Mouse (Mus musculus): Measurements from ENCODE around the gene Tent5c.
"Not testable (repeated sequence)": the region's sequence is repeated elsewhere in the genome, so short reads cannot be mapped to it uniquely, and the experiment has no call there.

Gene Tent5c

DNA sequence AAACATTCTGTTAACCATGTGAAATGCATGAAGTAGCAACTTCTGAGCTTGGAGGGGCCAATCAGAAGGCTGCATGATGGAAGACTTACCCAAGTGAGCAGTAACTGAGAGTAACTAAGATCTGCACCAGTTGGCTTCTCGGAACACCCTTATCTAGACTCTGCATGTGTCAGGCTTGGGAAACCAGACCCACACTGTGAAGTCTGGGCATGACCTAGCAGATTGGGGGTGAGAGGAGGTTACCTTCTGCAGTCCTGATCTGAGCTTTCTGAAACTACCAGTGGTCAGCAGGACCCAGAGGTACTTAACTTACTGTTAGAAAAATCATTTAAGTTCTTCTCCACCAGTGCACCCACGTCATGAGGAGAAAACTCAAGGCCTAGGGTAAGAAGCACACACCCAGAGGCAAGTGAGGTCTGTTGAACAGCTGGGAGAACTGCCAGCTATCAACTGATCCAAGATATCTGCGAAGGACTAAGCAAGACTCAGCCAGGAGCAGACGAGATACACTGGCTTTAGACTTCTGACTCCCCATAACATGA, 50.6 kb downstream of the Tent5c start:
- no peak for DNase-seq

DNA sequence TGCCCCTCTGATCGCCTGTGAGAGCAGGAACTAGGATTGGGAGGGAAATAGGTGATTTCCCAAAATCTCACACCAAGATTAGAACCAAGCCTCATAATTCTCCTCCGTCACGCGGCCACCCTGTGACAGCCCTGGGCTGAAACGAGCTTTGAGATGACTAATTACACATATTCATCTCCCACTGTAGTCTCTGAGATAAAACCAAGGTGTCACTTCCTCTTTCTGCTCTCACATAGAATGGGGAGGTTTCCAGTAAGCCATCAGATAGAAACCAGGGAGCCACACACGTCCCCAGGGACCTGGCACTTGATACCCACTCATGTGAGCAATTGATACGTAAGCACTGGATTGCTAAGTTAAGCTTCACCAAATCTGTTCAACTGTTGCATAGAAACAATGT, 52.4 kb downstream of the Tent5c start:
- DNase-seq, result no peak

DNA sequence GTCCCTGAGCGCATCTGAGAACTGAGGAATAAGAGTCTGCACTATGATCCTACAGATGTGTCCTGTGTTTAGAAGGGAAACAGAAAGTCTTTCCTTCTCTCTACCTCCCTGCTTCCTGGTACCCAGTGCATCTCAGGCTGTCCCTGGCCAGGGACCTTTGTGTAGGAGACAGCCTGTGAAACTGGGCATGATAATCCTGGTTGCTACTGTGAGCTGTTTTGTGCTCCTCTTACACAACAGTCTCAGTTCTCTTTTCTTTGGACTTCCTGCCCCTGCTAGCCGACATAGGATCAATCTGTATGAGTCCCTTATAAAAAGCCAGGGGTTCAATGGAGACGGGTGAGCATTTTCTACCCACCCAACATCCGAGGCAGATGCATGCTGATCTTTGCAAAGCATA, 57.4 kb downstream of the Tent5c start:
- DNase-seq, result no peak

DNA sequence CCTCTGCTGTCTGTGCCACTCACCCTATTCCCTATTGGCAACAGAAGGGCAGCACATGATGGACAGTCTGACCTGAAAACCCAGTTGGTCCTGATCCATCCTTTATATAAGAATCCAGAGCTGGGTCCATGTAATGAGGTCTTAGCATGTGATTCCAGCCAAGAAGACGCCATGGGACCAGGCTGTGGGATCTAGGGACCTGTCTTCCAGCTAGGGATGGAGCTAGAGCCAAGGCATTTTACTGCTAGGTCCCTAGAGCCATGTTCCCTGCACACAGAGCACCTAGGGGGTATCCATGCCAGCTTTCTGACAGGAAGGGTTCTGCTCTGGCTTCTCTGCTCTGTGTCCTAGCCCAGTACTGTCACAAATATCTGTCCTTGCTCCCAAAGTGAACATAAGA, 58.4 kb downstream of the Tent5c start:
- no peak for DNase-seq

DNA sequence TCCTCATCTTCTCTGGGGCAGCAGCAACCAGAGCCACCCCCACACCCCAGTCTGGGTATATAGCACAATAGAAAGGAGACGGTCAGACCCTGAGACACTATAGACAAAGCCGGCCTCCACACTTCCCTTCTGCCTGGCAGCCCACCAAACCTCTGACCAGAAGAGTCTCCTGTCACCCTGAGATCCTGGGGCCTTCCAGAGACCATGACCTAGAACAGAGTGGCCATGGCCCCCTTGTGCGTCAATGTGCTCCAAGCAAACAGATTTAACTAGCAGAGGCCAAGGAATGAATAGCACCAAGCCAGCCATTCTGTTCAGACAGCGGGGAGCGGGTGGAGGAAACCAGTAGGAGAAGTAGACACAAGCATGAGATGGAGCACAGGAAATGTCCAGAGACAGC, 59.0 kb downstream of the Tent5c start:
- DNase-seq, result no peak

DNA sequence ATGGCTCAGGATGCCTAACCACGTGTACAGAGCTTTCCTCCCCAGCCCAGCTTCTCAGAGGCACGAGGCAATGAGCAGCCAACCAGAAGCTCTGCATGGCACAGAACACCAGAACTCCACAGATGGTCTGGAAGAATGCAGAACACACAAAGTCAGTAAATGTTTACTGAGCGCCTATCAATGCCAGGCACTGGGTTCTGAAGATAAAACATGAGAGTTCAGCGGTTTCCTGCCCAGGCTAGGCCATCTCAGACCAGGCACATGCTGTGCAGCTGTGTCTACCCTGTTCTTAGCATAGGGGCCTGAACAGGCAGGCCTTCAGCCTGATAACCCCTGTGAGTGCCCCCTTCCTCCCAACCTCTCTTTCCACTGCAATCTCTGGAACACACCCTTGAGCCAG, 59.5 kb downstream of the Tent5c start:
- no peak for DNase-seq

DNA sequence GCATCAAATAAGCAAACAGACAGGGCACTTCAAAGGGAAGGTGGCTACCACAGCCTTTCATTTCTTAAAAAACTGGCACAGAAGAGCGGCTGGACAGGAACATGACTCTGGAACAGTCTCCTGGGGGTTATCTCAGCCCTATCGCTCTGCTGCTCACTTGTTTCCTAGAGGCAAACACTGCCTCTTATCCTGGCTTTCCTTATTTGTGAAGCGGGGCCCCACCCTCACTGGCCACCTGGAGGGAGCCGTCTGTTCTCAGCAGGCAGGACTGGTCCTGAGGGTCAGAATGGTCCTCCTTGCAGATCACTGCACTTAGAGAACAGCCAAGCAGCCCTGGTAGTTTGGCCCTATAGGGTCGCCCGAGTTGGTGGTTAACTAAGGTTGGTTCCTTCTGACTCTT, 61.6 kb downstream of the Tent5c start:
- DNase-seq, result no peak

DNA sequence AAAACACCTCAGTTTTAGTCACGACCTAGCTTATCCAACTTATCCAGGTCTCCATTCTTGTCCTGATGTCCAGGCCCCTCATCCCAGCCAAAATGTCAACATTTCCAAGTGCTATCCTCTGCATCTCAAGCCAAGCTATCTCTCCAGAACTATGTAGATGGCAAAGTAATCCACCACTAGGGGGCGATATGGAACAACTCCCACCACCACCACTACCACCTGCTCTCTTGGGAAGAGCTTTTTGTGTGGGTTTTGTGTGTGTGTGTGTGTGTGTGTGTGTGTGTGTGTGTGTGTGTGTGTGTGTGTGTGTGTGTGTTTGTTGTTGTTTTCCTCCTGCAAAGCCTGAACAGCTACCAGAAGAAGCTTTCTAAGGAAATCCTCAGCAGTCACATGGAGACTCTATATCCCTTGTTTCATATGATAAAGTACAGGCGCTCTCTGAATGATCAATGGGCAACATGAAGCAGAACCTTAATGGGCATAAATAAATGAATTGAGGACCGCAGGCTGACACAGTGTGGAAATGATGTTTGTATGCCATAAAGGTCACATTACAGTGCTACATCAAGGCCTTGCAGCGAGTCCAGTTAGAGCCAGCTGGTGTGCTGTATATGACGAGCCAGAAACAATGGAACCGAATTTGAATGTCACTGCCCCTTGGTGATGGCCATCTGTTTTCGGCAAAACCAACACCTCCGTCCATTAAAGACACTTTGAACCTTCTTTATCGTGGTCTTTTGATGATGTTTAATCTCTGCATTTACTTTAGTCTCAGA, 66.5 kb downstream of the Tent5c start:
- no peak for DNase-seq

DNA sequence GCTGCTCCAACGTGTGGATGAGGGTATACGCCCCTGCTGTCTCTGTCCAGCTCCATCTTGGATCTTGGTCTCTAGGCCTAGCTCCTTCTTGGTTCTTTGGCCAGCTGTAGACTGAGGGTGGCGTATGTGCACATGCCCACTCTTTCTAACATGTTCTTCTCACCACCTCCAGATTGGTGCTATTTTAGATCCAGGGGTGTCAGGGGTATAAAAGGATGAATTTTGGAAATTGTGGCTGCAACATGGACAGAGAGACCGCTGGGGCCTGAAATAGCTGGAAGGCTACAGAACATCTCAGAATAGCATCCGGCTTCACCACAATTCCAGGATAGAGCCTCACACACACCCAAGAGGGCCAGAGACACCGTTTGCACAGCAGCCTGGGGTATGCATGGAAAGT, 67.8 kb downstream of the Tent5c start:
- no peak for DNase-seq

DNA sequence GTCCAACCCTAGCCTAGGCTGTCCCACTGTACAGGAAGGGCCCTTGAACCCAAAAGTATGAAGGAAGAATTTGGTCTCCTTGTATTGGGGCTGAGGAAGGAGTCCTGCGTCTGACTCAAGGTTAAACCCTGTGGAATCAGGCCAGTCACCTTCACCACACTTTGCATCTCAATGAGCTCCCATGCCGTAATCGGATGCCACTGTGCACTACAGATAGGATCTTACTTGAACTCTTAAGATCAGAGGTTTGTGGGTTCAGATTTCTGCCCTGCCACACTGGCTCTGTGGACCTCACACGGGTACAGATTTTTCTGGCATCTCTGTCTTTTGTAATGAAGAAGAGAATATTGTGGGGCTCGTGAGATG, 68.5 kb downstream of the Tent5c start:
- no peak for DNase-seq

DNA sequence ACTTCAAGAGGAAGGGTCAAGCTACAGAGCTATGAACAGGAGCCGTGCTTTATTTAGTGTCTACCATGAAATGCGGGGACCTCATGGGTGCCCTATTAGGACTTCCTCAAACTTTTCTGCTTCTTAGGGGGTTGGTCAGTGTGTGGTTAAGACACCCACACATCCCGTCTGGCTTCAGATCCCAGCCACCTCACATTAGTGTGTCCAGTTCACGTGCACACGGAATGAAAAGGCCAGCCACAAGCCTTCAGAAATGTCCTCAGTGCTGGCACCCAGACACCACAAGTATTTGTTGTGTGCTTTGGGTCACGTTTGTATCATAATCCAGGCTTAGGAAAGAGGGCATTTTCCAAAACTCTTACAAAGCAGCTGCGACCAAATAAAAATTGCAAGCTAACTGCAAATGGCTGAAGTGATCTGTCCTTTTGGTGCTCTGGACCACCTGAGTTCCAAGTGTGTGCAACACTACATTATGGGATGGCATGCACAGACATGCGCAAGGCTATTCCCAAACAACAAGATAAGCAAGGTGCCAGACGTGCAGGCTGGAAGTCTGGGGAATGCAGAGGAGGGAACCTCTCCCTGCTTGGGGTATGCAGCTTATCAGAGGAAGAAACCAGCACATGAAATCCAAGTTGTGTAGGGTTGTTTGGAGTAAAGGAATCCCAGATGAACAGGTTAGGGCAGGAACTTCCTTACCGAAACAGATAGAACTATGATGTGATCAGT, 69.0 kb downstream of the Tent5c start:
- DNase-seq, result no peak

DNA sequence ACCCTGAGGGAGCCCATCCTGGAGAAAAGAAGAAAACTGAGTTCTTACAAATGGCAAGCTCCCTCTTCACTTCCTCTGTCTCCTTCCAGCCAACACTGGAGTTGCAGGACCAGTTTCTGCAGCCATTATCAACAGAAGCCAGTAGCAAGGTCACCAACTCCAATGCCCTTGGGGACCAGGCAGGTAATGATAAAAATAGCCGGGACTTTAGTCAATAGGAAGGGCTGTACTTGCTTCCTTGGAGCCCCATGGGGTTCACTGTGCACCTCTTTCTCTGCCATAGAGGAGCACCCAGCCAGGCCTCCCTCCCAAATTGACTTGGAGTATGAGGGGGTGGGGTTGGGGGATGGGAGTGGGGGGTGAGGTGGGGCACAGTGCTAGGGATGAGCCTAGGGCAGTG, 70.7 kb downstream of the Tent5c start:
- DNase-seq, result no peak

DNA sequence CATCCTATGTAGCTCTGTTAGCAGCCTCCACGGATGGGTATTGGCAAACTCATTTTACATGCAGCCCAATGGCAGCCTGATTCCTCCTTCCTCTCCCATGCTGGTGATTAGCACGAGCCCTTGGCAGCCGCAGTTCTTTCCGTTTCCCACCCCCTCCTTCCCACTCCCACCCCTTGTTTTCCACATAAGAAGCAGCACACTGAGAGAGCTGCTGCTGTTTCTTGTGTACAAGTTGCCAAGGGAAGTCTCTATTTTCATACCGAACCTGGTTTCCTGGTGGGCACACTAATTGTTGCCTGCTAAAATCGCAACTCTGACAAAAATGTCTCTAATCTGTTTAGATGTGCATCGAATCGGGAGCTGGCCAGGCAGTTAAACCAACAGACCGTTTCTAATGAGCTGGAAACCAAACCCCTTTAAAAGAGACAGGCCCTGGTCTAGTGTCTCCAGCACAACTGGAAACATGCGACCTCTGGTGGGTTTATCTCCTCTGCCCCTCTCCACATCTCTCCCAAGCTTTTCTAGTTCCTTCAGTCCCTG, 71.3 kb downstream of the Tent5c start:
- no peak for DNase-seq

DNA sequence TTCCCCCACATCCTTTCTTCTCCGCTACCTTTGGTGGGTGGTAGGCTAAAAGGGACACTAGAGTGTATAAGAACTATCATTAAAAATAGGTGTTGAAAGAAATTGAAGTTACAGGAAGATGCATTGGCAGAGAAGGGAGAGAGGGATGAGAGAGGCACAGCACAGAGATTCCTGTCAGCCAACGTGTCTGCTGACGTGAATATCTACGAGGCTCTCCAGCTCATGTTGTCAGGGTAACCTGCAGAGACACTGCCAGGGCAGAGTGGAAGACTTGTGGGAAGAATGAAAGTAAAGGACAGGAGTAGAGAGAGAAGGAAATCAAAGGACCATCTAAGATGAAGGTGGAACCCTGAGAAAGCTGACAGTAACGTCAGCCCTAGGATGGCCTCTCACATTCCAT, 73.5 kb downstream of the Tent5c start:
- DNase-seq, result no peak

DNA sequence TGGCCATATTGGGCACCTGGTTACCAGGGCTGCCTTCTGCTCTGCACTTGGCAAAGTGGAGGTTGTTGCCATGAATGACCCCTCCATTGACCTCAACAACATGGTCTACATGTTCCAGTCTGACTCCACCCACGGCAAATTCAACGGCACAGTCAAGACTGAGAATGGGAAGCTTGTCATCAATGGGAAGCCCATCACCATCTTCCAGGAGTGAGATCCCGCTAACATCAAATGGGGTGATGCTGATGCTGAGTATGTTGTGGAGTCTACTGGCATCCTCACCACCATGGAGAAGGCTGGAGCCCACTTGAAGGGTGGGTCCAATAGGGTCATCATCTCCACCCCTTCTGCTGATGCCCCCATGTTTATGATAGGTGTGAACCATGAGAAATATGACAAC, 75.5 kb downstream of the Tent5c start:
- DNase-seq, result not testable (repeated sequence)

DNA sequence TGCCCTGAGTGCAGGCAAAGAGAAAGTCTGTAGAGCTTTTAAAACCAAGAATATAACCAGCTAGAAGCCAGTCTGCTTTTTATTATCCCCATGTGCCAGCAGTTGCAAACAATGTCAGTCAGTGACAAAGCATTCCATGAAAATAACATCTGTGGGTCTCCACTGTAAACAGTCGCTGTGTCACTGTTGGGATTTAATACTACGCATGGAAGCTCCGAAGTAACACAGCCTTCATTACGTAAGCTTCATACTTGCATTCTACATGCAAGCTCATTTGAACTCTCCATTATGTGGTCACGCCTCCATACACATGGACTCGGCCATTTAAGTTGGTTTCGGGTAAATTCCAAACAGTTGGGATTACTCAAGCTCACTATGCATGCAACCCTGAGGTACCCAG, 77.2 kb downstream of the Tent5c start:
- DNase-seq, result no peak

DNA sequence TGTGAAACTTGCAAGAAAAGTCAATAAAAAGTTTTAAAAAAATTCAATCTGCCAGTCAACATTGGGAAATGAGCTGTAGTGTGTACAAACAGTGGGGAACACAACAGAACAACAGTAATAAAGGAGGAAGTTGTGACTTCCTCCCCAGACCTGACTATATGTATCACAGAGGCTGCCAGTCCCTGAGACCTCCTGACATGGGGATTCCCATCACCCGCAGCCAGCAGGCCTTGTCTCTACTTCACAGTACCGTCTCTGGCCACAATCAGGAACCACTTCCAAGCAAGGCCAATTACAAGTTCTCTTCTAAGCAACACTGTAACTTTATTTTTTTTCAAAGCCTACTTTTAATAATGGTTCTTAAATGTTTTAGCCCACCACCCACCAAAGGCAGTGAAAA, 79.8 kb downstream of the Tent5c start:
- DNase-seq, result no peak

DNA sequence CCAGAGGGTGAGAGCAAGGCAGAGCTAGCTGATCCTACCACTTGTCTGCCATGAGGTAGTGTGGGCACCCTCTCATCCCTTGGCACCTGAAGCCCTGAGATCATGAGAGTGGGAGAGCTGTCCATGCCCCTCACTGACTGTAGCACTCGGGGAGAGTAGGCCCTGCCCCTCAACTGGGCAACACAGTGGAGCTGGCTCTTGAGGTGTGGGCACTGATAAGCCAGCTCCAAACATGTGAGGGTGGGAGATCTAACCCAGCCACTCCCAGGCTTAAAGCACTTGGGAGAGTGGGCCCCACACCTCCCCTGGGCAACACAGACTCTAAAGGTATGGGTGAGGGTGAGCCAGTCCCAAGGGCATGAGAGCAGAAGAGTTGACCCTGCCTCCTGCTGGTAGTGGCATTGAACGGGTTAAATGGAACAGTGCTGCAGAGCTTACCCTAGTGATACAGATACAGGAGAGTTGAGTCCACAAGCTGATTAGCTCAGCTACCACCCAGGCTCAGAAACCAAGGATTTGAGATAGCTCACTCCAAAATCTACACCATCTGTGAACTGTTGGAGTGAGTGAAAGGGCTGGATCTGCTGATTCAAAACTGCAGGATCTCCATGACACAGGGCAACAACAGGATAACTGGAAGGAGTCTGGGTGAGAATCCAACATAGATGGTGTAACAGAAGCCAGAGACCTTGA, 80.6 kb downstream of the Tent5c start:
- DNase-seq, result no peak

DNA sequence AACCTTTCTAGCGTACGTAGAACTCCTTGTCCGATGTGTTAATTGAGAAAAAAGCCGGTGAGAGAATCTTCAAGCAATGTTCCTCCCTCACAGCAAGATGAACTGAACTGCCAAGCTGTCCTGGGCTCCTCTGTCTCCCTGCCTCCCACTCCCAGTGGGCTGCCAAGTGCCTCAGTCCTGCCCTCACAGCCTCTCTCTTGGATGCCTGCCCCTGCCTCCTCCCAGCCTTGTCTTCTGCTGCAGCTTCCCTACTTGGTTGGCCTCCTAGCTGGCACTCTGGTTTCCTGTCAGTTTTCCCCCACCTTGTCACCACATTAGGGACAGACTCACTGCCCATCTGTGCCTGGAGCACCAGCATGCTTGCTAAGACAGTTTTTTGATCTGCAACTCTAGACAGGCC, 86.5 kb downstream of the Tent5c start:
- no peak for DNase-seq

All from cerebellum, adult 11-12 months (tissue).